ENCODE assay signal across 10 mouse cellular contexts in genomic region chr7:130257991-130258703, GRCm38 (mm10).
DNase-seq lines count a peak whose midpoint lies in the region; ATAC-seq and TF ChIP-seq lines count a peak whose summit lies in the region.
"Had no signal": no experiment of that assay in that cellular context is flagged by ENCODE, and none has a peak within 500 bp of the region (broad histone marks: within the 10 kb centered on the region; RNA-seq: fewer than 3 reads in every experiment).

No protein-coding gene starts in this region.

- TF ChIP-seq CTCF in hindbrain, postnatal 0 days (IDR thresholded peaks at IDR 0.05; ENCODE audit: low read depth), result no peak

- H3K4me3 ChIP-seq in kidney, embryonic 15.5 days (replicated peaks), result peak overlapping the region; percentile 81; the same call in 1 of the 2 replicates
- peak overlapping the region; percentile 79 for H3K4me3 ChIP-seq in embryonic facial prominence, embryonic 14.5 days (ENCODE audit: low read depth, low read length)
- no peak overlapping the region for H3K4me3 ChIP-seq in hindbrain, postnatal 0 days (ENCODE audit: low read length)
- H3K4me3 ChIP-seq in neural tube, embryonic 14.5 days (ENCODE audit: low read depth, low read length), result no peak overlapping the region
- H3K4me3 ChIP-seq in liver, embryonic 11.5 days (ENCODE audit: low read depth, low read length), result no peak overlapping the region

- no peak overlapping the region for H3K9ac ChIP-seq in kidney, embryonic 15.5 days
- H3K9ac ChIP-seq in embryonic facial prominence, embryonic 14.5 days (ENCODE audit: low read depth, low read length), result peak overlapping the region; percentile 2; the same call in 1 of the 2 replicates
- no peak overlapping the region for H3K9ac ChIP-seq in hindbrain, postnatal 0 days (replicated peaks; ENCODE audit: low read length)
- H3K9ac ChIP-seq in neural tube, embryonic 14.5 days (replicated peaks; ENCODE audit: low read depth, low read length), result no peak overlapping the region
- H3K9ac ChIP-seq in liver, embryonic 11.5 days (ENCODE audit: low read depth, low read length), result no peak overlapping the region
- H3K9ac ChIP-seq: liver, postnatal 0 days had no signal

- no peak; the same call in 1 of the 2 replicates for ATAC-seq in kidney, embryonic 15.5 days (replicated peaks; ENCODE audit: low FRiP score)
- peak; percentile 38 for ATAC-seq in embryonic facial prominence, embryonic 14.5 days (ENCODE audit: low read depth)
- ATAC-seq in hindbrain, postnatal 0 days, result no peak
- no peak for ATAC-seq in neural tube, embryonic 14.5 days (ENCODE audit: low read depth)
- no peak for ATAC-seq in megakaryocyte-erythroid progenitor cell, adult 5-6 weeks (replicated peaks; ENCODE audit: low FRiP score, low TSS enrichment, poor library complexity, severe bottlenecking)
- ATAC-seq in liver, embryonic 11.5 days (replicated peaks; ENCODE audit: low FRiP score), result no peak
- ATAC-seq: liver, postnatal 0 days had no signal

- H3K27ac ChIP-seq in kidney, embryonic 15.5 days, result peak overlapping the region; percentile 69
- H3K27ac ChIP-seq in embryonic facial prominence, embryonic 14.5 days (replicated peaks; ENCODE audit: low read depth, low read length), result peak overlapping the region; percentile 24
- no peak overlapping the region for H3K27ac ChIP-seq in hindbrain, postnatal 0 days
- no peak overlapping the region for H3K27ac ChIP-seq in neural tube, embryonic 14.5 days (ENCODE audit: low read depth, low read length)
- no peak overlapping the region for H3K27ac ChIP-seq in liver, embryonic 11.5 days (ENCODE audit: low read depth, low read length)

- peaks cover 93% of the 10 kb centered on the region for H3K4me1 ChIP-seq in kidney, embryonic 15.5 days
- peaks cover 54% of the 10 kb centered on the region for H3K4me1 ChIP-seq in embryonic facial prominence, embryonic 14.5 days (ENCODE audit: control insufficient read depth, insufficient read depth, low read length)
- H3K4me1 ChIP-seq in hindbrain, postnatal 0 days (ENCODE audit: insufficient read depth, low read length), result peaks cover 18% of the 10 kb centered on the region
- H3K4me1 ChIP-seq in neural tube, embryonic 14.5 days (ENCODE audit: control insufficient read depth, insufficient read depth, low read length), result peaks cover 32% of the 10 kb centered on the region
- peaks cover 9% of the 10 kb centered on the region for H3K4me1 ChIP-seq in liver, embryonic 11.5 days (replicated peaks; ENCODE audit: control insufficient read depth, insufficient read depth, low read length)

- peak overlapping the region; percentile 86 for H3K4me2 ChIP-seq in kidney, embryonic 15.5 days
- peak overlapping the region; percentile 78 for H3K4me2 ChIP-seq in embryonic facial prominence, embryonic 14.5 days (ENCODE audit: low read depth, low read length)
- H3K4me2 ChIP-seq in hindbrain, postnatal 0 days (ENCODE audit: low read depth, low read length), result peak overlapping the region; percentile 20
- peak overlapping the region; percentile 23; the same call in 1 of the 2 replicates for H3K4me2 ChIP-seq in neural tube, embryonic 14.5 days (ENCODE audit: low read depth, low read length)
- no peak overlapping the region for H3K4me2 ChIP-seq in liver, embryonic 11.5 days

- no peaks in the 10 kb centered on the region for H3K9me3 ChIP-seq in kidney, embryonic 15.5 days (replicated peaks)
- no peaks in the 10 kb centered on the region for H3K9me3 ChIP-seq in embryonic facial prominence, embryonic 14.5 days (ENCODE audit: control insufficient read depth, low read length)
- H3K9me3 ChIP-seq in hindbrain, postnatal 0 days (ENCODE audit: low read length), result no peaks in the 10 kb centered on the region
- no peaks in the 10 kb centered on the region for H3K9me3 ChIP-seq in neural tube, embryonic 14.5 days (ENCODE audit: control insufficient read depth, low read length)
- H3K9me3 ChIP-seq in liver, embryonic 11.5 days (ENCODE audit: control insufficient read depth, low read length), result no peaks in the 10 kb centered on the region

- no peaks in the 10 kb centered on the region for H3K27me3 ChIP-seq in kidney, embryonic 15.5 days
- no peaks in the 10 kb centered on the region for H3K27me3 ChIP-seq in embryonic facial prominence, embryonic 14.5 days (replicated peaks; ENCODE audit: control insufficient read depth, insufficient read depth, low read length)
- H3K27me3 ChIP-seq in hindbrain, postnatal 0 days (ENCODE audit: insufficient read depth, low read length), result no peaks in the 10 kb centered on the region
- H3K27me3 ChIP-seq in neural tube, embryonic 14.5 days (ENCODE audit: control insufficient read depth, insufficient read depth, low read length), result no peaks in the 10 kb centered on the region
- peaks cover 16% of the 10 kb centered on the region for H3K27me3 ChIP-seq in liver, embryonic 11.5 days (replicated peaks; ENCODE audit: control insufficient read depth, insufficient read depth, low read length)

- DNase-seq in kidney, adult 9 months, result no peak
- no peak for DNase-seq in embryonic facial prominence, embryonic 14.5 days (ENCODE audit: low spot score)
- no peak for DNase-seq in hindbrain, postnatal 0 days (ENCODE audit: low spot score)
- no peak for DNase-seq in liver, embryonic 11.5 days (ENCODE audit: low spot score)
- DNase-seq in frontal cortex, adult 2 months (ENCODE audit: extremely low spot score in 1 of 2, low spot score in 1 of 2), result no peak
- DNase-seq: gastrocnemius, postnatal 36 days; liver, postnatal 0 days had no signal

- peaks cover 21% of the 10 kb centered on the region for H3K36me3 ChIP-seq in kidney, embryonic 15.5 days
- peaks cover 24% of the 10 kb centered on the region for H3K36me3 ChIP-seq in embryonic facial prominence, embryonic 14.5 days (ENCODE audit: control insufficient read depth, insufficient read depth, low read length)
- no peaks in the 10 kb centered on the region for H3K36me3 ChIP-seq in hindbrain, postnatal 0 days (ENCODE audit: insufficient read depth, low read length)
- H3K36me3 ChIP-seq in neural tube, embryonic 14.5 days (ENCODE audit: control insufficient read depth, insufficient read depth, low read length), result no peaks in the 10 kb centered on the region
- no peaks in the 10 kb centered on the region for H3K36me3 ChIP-seq in liver, embryonic 11.5 days (ENCODE audit: control insufficient read depth, insufficient read depth, low read length)

- 25% methylated on average over 8 of the region's 8 CpGs for WGBS in kidney, embryonic 15.5 days
- 14% methylated on average over 8 of the region's 8 CpGs for whole genome bisulfite sequencing in embryonic facial prominence, embryonic 14.5 days
- 29% methylated on average over 8 of the region's 8 CpGs for WGBS in hindbrain, postnatal 0 days
- 14% methylated on average over 8 of the region's 8 CpGs for WGBS in neural tube, embryonic 14.5 days
- 39% methylated on average over 8 of the region's 8 CpGs for WGBS in liver, embryonic 11.5 days

Comparison
In these comparisons a context has a peak if more than half of its experiments do, and no peak if none do; other contexts are left out.
1. H3K27ac ChIP-seq: peak in kidney, embryonic 15.5 days (single experiment) and embryonic facial prominence, embryonic 14.5 days (single experiment); none in hindbrain, postnatal 0 days (single experiment), neural tube, embryonic 14.5 days (single experiment) and liver, embryonic 11.5 days (single experiment).
2. H3K4me3 ChIP-seq: peak in kidney, embryonic 15.5 days (single experiment) and embryonic facial prominence, embryonic 14.5 days (single experiment); none in hindbrain, postnatal 0 days (single experiment), neural tube, embryonic 14.5 days (single experiment) and liver, embryonic 11.5 days (single experiment).